Mouse (Mus musculus): ENCODE measurements around the gene Evi2. TPM values are rescaled to one million over a fixed set of nuclear protein-coding genes. Genes with fewer than 3 reads are reported as not detected.

Evi2 gene
- polyA plus RNA-seq, 1 experiment from 2014 or later, result 0.43 TPM

- Histone ChIP-seq H3K9ac (no peak overlapping the region), H3K4me2 (no peak overlapping the region), H3K9me3 (replicated peaks) (no peaks in the 10 kb centered on the region), H3K36me3 (no peaks in the 10 kb centered on the region), H3K4me3 (replicated peaks) (no peak overlapping the region), H3K27ac (no peak overlapping the region), H3K4me1 (replicated peaks) (0 out of 2 replicates have a peak, but pooled peaks cover 4% of the 10 kb centered on the region), H3K27me3 (no peaks in the 10 kb centered on the region)
- 65% methylated on average over 2 of the region's 2 CpGs for WGBS (ENCODE audit: insufficient replicate concordance)
- ATAC-seq (ENCODE audit: low read depth) (no peak), DNase-seq (no peak)
Measured at GRCm38 (mm10) chr11:79502917-79503316, 27.5 kb downstream of the Evi2 start.

GRCm38 (mm10) chr11:79494976-79495800 lies 35.2 kb downstream of the Evi2 start:
- ATAC-seq (ENCODE audit: low read depth) (no peak), DNase-seq (no peak)
- no peak overlapping the region for H3K4me2 ChIP-seq
- H3K4me3 ChIP-seq (replicated peaks), result no peak overlapping the region
- peaks cover 5% of the 10 kb centered on the region; the same call in 1 of the 2 replicates for H3K36me3 ChIP-seq
- WGBS (ENCODE audit: insufficient replicate concordance), result 75% methylated on average over 10 of the region's 10 CpGs
- H3K9ac ChIP-seq, result no peak overlapping the region
- no peak overlapping the region for H3K27ac ChIP-seq
- no peaks in the 10 kb centered on the region for H3K27me3 ChIP-seq
- no peaks in the 10 kb centered on the region for H3K4me1 ChIP-seq (replicated peaks)
- H3K9me3 ChIP-seq (replicated peaks), result no peaks in the 10 kb centered on the region

GRCm38 (mm10) chr11:79484721-79485120 lies 45.7 kb downstream of the Evi2 start:
- Histone ChIP-seq H3K9ac (no peak overlapping the region), H3K4me1 (replicated peaks) (peaks cover 8% of the 10 kb centered on the region), H3K36me3 (no peaks in the 10 kb centered on the region), H3K9me3 (replicated peaks) (no peaks in the 10 kb centered on the region), H3K27me3 (no peaks in the 10 kb centered on the region), H3K27ac (no peak overlapping the region), H3K4me3 (replicated peaks) (no peak overlapping the region), H3K4me2 (no peak overlapping the region)
- no peak for ATAC-seq (ENCODE audit: low read depth)
- no peak for DNase-seq

- ATAC-seq (ENCODE audit: low read depth), result no peak
Measured at GRCm38 (mm10) chr11:79483876-79484528, 46.4 kb downstream of the Evi2 start.

GRCm38 (mm10) chr11:79483392-79483791 lies 47.0 kb downstream of the Evi2 start:
- Histone ChIP-seq H3K27ac (no peak overlapping the region), H3K4me1 (replicated peaks) (peaks cover 4% of the 10 kb centered on the region), H3K9me3 (replicated peaks) (no peaks in the 10 kb centered on the region), H3K4me3 (replicated peaks) (no peak overlapping the region), H3K36me3 (no peaks in the 10 kb centered on the region), H3K27me3 (no peaks in the 10 kb centered on the region), H3K9ac (no peak overlapping the region), H3K4me2 (no peak overlapping the region)
- 81% methylated on average over 6 of the region's 6 CpGs for WGBS (ENCODE audit: insufficient replicate concordance)
- DNase-seq, result no peak
- no peak for ATAC-seq (ENCODE audit: low read depth)

More at GRCm38 (mm10) chr11:79483876-79484528, 46.4 kb downstream of the Evi2 start:
- H3K27me3 ChIP-seq, result no peaks in the 10 kb centered on the region
- no peak overlapping the region for H3K4me3 ChIP-seq (replicated peaks)
- H3K36me3 ChIP-seq, result no peaks in the 10 kb centered on the region
- DNase-seq, result no peak
- H3K27ac ChIP-seq, result no peak overlapping the region
- H3K9me3 ChIP-seq (replicated peaks), result no peaks in the 10 kb centered on the region
- H3K9ac ChIP-seq, result no peak overlapping the region
- WGBS (ENCODE audit: insufficient replicate concordance), result 72% methylated on average over 7 of the region's 7 CpGs
- H3K4me2 ChIP-seq, result no peak overlapping the region
- peaks cover 8% of the 10 kb centered on the region for H3K4me1 ChIP-seq (replicated peaks)

GRCm38 (mm10) chr11:79468097-79468496 lies 62.3 kb downstream of the Evi2 start:
- Histone ChIP-seq H3K9ac (no peak overlapping the region), H3K36me3 (0 out of 2 replicates have a peak, but pooled peaks cover 3% of the 10 kb centered on the region), H3K9me3 (replicated peaks) (no peaks in the 10 kb centered on the region), H3K4me2 (no peak overlapping the region), H3K4me1 (replicated peaks) (no peaks in the 10 kb centered on the region), H3K4me3 (replicated peaks) (no peak overlapping the region), H3K27me3 (no peaks in the 10 kb centered on the region), H3K27ac (no peak overlapping the region)
- 75% methylated on average over 1 of the region's 1 CpGs for WGBS (ENCODE audit: insufficient replicate concordance)
- DNase-seq, result no peak
- ATAC-seq (ENCODE audit: low read depth), result no peak

Other genes with a start within 250 kb of the Evi2 start
- not detected in 2 replicates for gene Gm9964, start 233.7 kb downstream of the Evi2 start, polyA plus RNA-seq (2015; fragmentation: Nextera tagmentation; extraction: Ambion mirVana)
- 1.5 and 1.6 TPM in 2 replicates for gene Nf1, start 190.9 kb downstream of the Evi2 start, polyA plus RNA-seq (2015; fragmentation: Nextera tagmentation; extraction: Ambion mirVana)
- gene Omg, start 26.5 kb downstream of the Evi2 start, polyA plus RNA-seq (2015; fragmentation: Nextera tagmentation; extraction: Ambion mirVana), result not detected in 2 replicates
- 4.0 and 6.2 TPM in 2 replicates for gene Evi2b, start 6.8 kb downstream of the Evi2 start, polyA plus RNA-seq (2015; fragmentation: Nextera tagmentation; extraction: Ambion mirVana)
- 5.0 and 5.8 TPM in 2 replicates for gene Evi2a, start within 50 bp of the Evi2 start, polyA plus RNA-seq (2015; fragmentation: Nextera tagmentation; extraction: Ambion mirVana)
- 0.47 and 0.75 TPM in 2 replicates for gene Rab11fip4, start 60.6 kb upstream of the Evi2 start, polyA plus RNA-seq (2015; fragmentation: Nextera tagmentation; extraction: Ambion mirVana)